Mouse (Mus musculus) central nervous system, embryonic 11.5 days (tissue): ENCODE data around the gene Gbf1. TPM values are rescaled to one million over a fixed set of nuclear protein-coding genes. Genes with fewer than 3 reads are reported as not detected.

ENCODE experiments used
- polyA plus RNA-seq: library from polyadenylated mRNA; depleted of rRNA; stranded (reverse); fragments of >200 nt; gene quantifications from 2 replicates; pipeline ENCODE4 v1.2.3, GENCODE M21; 2012; rRNA removed

Gene Gbf1
- 46.2 and 54.9 TPM in 2 replicates for polyA plus RNA-seq

DNA sequence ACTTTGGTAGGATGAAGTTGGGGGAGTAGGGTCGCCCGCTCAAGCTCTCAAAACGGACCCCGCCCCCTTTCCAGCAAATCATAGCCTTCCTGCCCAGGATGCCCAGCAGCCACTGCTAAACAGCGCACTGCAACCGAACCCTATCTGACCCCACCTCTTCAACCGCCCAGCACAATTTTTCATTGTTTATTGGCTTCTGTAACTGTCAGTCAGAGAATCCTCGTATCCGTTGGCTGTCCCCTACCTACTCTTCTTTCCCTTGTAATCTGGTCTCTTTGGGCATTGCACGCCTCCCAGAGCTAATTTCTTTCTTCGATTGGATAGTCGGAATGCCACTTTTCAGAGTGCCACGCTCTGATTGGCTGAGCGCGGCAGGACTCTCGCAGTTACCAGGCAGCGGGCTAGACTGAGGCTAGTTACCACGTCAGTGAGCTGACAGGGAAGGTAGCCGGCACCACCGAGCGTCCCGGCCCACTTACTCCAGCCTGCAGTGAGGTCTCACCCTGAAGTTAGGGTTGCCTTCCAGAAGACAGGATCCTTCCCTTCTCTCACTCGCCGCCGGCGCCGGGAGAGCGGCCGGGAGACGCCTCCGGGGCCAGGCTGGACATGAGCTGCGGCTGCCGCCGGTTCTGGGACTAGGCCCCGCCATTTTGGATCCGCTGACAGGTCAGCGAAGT lies at the start of gene Gbf1:
TSS of gene Gbf1 (plus strand) at position 383 of the 677 bp plus-strand sequence.

DNA sequence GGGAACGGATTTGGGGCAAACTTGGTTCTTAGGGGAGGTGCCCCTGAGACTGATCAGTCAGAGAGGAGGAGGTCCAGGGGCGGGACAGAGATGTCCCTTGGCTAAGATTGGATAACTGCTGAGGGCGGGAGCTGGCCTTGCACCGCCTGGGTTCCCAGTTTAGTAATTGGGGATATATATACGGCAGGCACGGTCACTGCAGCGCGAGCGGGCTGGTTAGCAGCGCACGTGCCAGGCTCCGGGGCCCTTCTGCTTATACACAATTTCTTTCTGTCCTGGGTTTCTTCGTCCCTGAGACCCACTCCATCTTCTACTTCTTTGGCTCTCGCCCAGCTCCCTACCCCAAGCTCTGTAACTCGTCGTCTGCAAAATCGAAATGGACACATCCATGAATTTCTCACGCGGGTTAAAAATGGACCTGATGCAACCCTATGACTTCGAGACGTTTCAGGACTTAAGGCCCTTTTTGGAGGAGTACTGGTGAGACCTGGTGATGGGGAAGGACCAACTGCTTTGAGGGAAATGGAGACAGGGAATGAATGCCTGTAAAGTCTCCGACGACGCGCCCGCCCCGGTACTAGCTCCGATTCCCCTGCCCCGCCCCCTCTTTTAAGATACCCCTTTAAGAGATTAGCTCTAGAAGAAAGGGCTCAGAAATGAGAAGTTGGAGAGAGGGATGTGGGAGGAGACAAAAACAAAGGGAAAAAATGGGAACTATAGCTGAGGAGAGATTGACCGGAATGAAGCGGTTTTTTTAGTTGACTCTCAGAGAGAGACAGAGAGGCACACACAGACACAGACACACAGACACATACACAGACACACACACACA lies 20.4 kb upstream of the Gbf1 start, which contains the start of gene Elovl3:
TSS of gene Elovl3 (plus strand) at position 204 of the 832 bp plus-strand sequence.

DNA sequence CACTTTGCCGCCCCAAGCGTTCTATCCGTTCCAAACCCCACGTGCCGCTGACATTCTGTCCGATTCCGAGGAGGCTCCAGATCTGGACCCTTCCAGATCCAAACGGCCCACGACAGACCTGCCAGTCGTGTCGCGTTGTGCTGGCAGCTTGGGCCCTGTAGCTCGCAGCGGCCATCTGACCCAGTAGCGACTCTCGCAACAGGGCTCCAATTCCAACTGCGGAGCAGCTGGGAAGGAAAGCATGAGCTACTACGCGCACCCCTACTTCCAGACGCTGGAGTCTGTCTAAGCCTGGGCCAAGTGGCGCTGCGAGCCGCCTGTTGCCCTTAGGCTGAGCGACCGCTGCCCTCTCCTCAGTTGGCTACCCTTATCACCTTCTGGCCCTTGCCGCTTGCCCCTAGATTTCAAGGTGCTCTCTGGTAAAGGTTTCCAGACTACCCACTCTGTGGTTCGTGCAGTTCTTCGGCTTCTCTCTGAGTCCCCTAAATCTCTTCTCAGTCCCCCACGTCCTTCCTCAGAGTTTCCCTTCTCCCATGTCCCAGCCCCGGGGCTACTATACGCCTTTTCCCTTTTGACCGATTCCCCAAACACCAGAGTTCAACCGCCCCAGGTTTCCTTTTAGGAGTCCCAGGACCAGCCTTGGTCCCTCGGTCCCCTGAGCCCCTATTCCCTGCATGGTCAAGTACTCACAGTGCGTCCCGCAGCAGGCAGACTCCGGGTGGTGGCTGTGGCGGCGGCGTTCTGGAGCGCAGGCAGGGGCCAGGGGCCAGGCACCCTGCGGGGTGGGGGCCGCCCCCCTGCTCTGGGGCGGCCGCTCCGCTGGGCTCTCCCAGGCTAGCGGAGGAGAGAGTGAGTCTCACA lies 4.6 kb upstream of the Gbf1 start, which contains the start of gene Pitx3:
TSS of gene Pitx3 (minus strand) at position 816 of the 861 bp plus-strand sequence.

DNA sequence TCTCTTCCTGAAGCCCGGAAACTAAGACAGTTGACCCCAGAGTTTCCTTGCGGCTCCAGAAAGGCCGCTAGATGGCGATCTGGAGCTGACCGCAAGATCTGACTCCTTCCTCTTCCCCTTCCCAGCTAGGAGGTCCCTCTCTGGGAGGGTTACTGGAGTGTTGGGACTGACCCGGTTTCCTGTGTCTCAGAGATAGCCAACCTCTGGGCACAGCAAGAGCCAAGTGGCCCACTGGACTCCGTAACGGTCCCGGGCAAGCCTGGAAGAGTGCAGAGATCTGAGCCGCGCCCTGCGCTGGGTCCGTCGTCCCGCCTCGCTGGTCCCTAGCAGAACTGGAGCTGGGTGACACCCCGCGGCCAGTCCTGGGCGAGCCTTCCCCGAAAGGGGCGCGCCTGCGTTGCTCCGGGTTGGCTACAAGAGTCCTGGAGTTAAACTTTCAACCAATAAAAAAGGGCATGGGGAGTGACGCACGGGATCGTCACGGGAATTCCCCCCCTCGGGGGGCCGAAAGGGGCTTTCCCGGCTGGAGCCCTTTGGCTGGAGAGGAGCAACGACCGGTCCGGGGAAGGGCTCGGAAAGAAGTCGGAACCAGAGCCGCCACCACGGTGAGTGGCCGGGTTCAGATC lies 152.0 kb downstream of the Gbf1 start, which contains the start of gene Nfkb2:
TSS of gene Nfkb2 (plus strand) at position 105 of the 626 bp plus-strand sequence.

DNA sequence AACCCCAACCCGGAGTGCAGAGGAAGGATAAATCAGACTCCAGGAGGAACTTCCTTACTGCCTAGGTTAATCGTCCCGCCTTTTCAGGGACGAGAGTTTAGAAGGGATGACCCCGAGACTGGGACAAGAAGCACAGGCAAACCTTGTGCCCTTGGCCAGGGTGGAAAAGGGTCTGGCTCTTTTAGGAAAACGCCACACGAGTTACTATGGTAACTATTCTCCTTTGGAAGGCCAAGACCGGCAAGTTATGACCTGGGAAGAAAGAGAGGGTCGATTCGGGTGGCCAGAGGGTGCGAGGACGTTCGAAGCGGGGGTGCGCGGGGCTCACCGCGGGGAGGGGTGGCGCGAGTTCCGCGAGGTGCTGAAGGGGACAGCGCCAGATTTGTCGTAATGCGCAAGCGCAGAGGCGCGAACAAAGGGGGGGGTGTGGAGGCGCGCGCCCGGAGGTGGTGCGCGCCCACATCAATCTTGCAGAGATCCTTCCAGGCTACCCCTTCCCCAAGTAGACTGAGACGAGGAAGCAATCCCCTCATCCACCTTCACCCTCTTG lies 174.5 kb downstream of the Gbf1 start, which contains the start of gene Psd:
TSS of gene Psd (minus strand) at position 401 of the 550 bp plus-strand sequence.

DNA sequence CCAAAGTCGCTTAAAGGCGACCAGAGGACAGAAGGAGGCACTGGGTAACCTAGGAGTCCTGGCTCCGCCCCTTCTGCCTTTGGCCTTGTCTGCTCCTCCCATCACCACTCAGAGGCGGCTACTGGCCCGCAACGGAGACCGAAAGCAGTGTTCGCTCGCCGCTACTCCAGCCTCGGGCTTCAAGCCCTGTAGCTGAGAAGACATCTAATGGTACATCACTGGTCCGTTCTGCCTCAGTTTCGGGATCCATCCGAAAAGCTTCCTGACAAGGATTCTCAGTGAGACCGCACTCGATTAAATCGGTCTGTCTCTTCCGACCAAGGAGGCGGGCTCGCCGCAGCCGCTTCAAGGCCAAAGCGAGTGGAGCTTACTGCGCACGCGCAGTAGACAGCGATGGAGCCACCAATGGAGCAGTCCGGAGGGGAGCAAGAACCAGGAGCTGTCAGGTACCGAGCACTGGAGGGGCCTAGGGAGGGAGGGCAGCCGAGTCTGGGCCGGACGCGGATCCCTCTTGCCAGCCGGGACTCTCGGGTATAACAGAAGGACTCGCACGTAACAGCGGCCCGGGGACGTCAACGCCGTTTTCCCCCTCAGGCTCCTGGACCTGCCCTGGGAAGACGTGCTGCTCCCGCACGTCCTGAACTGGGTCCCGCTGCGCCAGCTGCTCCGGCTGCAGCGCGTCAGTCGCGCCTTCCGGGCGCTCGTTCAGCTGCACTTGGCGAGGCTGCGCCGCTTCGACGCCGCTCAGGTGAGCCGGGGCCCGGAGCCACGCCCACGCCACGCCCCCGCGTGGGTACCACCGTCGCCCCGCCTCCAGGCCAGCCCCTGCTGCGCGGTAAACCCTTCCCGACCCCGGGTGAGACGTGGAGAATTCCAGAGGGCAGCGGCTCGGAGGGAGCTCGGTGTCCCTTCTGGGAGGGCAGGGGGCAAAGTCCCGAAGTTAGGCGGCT lies 176.0 kb downstream of the Gbf1 start, which contains the start of gene Fbxl15:
TSS of gene Fbxl15 (plus strand) at position 104 of the 950 bp plus-strand sequence.

Other genes starting within 250 kb of the Gbf1 start
- gene Armh3, start 154.0 kb upstream of the Gbf1 start, polyA plus RNA-seq = 9.4 and 13.5 TPM in 2 replicates
- 2.1 and 2.3 TPM in 2 replicates for gene Hps6, start 149.0 kb upstream of the Gbf1 start, polyA plus RNA-seq
- 44.8 and 45.9 TPM in 2 replicates for gene Pprc1, start 107.6 kb upstream of the Gbf1 start, polyA plus RNA-seq
- gene Ldb1, start 107.3 kb upstream of the Gbf1 start, polyA plus RNA-seq = 360 and 411 TPM in 2 replicates
- gene Nolc1, start 76.6 kb upstream of the Gbf1 start, polyA plus RNA-seq = 83.1 and 110 TPM in 2 replicates
- gene Elovl3, start 20.6 kb upstream of the Gbf1 start, polyA plus RNA-seq = 0.02 TPM in 1 of 2 replicates, not detected in the other
- gene Pitx3, start 4.2 kb upstream of the Gbf1 start, polyA plus RNA-seq = 0.10 and 3.8 TPM in 2 replicates
- gene Nfkb2, start 151.8 kb downstream of the Gbf1 start, polyA plus RNA-seq = 7.1 and 9.4 TPM in 2 replicates
- 23.7 and 27.8 TPM in 2 replicates for gene Psd, start 174.6 kb downstream of the Gbf1 start, polyA plus RNA-seq
- gene Fbxl15, start 175.7 kb downstream of the Gbf1 start, polyA plus RNA-seq = 13.4 and 19.5 TPM in 2 replicates
- gene Cuedc2, start 186.2 kb downstream of the Gbf1 start, polyA plus RNA-seq = 139 and 148 TPM in 2 replicates
- gene Mfsd13a, start 188.6 kb downstream of the Gbf1 start, polyA plus RNA-seq = 6.8 and 7.2 TPM in 2 replicates
- gene 2310034G01Rik, start 197.8 kb downstream of the Gbf1 start, polyA plus RNA-seq = 1.2 TPM in 2 replicates
- 126 and 144 TPM in 2 replicates for gene Actr1a, start 243.2 kb downstream of the Gbf1 start, polyA plus RNA-seq
- 22.2 and 29.3 TPM in 2 replicates for gene Sufu, start 244.4 kb downstream of the Gbf1 start, polyA plus RNA-seq